Mouse (Mus musculus) mouse trophoblast stem cell (cell line): Measurements from ENCODE around the gene Gm42715.
"Not testable (repeated sequence)": the region's sequence is repeated elsewhere in the genome, so short reads cannot be mapped to it uniquely, and the experiment has no call there.

Experiments
- in situ Hi-C, 2 experiments: fragments of 300-500 bp; cut with MseI, MboI; formaldehyde crosslinking; loops; 2 replicates in 1 of 2; 3 replicates in 1 of 2; pipeline ENCODE4 v1.15.1; 2025

Gm42715 gene

DNA sequence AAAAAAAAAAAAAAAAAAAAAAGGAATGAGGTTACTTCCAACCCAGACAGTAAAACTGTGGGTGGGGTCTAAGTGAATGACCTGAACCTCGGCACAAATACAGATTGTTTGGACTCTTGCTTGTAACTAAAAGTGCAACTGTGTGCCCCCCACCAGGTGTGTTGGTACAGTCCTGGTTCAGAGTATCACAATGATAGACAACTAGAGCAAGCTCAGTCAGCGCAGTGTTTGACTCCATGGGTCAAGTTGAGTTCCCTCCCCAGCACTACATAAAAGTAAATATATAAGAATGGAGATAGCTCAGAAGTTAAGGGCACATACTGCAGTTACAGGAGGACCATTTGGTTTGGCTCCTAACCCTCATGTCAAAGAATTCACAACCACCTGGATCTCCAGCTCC is 22.0 kb upstream of the Gm42715 start:
- in situ Hi-C loops, result no loop called here

DNA sequence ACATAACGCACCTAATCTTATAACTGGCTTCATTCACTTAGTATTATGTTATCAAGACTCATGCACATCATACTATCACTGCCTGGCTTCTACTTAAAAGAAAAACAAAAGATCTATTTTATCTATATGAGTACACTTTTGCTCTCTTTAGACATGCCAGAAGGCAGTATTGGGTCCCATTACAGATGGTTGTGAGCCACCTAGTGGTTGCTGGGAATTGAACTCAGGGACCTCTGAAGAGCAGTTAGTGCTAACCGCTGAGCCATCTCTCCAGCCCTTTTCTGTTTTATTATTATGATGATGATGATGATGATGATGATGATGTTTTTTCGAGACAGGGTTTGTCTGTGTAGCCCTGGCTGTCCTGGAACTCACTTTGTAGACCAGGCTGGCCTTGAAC is 21.0 kb upstream of the Gm42715 start:
- in situ Hi-C loops, result no loop called here

DNA sequence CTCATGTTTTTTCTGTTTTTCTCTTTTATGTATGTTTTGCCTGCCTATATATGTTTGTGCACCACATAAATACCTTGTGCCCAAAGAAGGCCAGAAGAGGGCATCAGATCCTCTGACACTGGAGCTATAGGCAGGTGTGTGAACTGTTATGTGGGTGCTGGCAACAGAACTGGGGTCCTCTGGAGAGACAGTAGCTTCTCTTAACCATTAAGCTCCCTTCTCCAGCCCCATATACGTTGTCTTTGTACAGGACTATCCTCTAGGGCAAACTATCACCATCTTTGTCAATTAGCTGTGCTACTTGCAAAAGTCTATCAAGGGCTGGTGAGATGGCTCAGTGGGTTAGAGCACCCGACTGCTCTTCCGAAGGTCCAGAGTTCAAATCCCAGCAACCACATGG is 11.1 kb upstream of the Gm42715 start:
- in situ Hi-C loops, result no loop called here

DNA sequence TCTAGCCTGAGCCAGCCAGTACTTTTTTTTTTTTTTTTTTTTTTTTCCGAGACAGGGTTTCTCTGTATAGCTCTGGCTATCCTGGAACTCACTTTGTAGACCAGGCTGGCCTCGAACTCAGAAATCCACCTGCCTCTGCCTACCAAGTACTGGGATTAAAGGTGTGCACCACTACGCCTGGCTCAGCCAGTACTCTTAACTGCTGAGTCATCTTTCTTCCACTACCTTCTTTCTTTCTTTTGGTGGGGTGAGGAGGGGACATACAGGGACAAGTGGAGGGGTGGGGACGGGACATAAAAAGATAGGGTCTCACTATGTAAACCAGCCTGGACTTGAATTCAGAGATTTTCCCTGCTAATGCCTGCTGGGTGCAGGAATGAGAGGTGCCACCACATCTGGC is 9.6 kb upstream of the Gm42715 start:
- in situ Hi-C loops, result not testable (repeated sequence)

DNA sequence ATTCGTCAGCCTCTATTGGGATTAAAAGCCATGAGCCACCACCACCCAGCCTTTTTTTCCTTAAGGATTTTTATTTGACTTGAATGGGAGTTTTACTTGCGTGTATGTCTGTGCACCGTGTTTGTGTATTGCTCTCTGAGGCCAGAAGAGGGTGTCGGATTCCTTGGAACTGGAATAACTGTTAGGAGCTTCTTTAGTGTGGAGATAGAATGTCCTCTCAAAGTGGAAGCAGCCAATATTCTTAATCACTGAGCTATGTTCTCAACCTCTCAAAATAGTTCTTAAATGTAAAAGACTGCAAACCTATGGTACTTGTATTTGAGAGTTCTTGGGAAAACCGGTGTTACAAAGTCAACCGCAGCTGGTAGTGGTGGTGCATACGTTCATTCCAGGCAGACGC is 8.1 kb upstream of the Gm42715 start:
- in situ Hi-C loops, result no loop called here

DNA sequence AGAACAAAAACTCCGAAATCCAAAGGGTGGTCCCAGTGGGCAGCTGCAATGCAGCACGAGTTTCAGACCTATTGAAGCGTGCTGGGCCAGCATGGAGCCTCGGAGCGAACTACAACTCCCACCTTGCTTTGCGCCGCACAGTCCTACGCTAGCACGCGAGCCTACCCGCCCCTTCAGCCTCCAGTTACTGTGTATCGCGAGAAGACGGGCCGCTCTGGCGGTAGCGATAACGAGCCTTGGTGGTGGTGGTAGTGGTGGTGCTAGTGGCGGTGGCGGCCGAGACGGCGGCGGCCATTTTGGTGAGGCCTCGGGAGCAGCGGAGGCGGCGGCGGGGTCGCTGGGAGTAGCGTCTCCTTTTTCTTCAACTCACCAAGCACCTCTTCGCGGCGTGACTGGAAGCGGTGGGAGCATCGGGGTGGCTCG is 7.6 kb upstream of the Gm42715 start, which contains the start of gene Srcap:
TSS of gene Srcap (plus strand) at position 176 of the 423 bp plus-strand sequence.
- in situ Hi-C loops, result no loop called here

- in situ Hi-C loops, result no loop called here
Observed at GRCm38 (mm10) chr7:127512231-127513015, 7.0 kb upstream of the Gm42715 start.

DNA sequence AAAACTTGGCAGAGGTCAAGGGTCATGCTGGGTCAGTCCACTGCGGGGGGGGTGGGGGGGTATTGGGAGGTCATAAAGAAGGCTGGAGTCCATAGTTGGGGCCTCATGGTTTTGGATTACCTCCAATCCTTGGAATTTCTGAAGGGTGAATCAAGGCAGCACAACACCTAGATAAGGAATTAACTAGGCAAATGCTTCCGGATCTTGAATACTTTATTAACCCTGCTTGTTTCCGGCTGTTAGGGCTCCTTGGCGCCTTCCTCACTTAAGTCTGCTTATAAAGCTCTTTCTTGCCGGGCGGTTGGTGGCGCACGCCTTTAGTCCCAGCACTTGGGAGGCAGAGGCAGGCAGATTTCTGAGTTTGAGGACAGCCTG is 6.4 kb upstream of the Gm42715 start:
- in situ Hi-C loops, result no loop called here

DNA sequence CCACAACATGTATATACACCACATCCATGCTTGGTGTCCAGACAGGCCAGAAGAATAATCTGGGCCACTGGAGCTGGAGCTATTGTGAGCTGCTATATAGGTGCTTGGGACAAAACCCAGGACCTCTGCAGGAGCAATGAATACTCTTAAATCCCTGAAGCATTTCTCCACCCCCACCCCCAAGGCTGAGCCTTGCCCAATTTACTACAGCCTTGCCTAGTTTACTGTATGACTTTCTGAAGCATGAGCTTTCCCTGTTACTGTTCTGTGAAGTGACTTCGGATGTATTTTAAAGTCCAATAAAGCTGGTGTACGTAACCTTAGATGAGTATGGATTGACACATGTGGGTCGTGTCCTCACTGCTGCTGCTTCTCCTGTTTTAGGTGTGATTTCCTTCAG is 5.6 kb upstream of the Gm42715 start:
- in situ Hi-C loops, result no loop called here

GRCm38 (mm10) chr7:127515846-127516245 is 3.5 kb upstream of the Gm42715 start:
- in situ Hi-C loops, result no loop called here

DNA sequence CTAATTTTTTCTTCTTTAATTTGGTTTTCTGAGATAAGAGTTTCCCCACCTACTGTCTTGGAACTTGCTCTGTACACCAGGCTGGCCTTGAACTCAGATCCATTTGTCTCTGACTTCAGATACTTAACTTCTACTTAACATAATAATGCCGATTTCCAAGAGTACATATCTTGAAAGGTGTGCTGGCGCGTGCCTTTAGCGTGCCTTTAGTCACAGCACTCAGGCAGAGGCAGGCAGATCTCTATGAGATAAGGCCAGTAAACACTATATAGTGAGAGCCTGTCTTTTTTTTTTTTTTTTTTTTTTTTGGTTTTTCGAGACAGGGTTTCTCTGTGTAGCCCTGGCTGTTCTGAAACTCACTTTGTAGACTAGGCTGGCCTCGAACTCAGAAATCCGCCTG is 3.0 kb upstream of the Gm42715 start:
- in situ Hi-C loops, result no loop called here

- in situ Hi-C loops, result no loop called here
Observed at GRCm38 (mm10) chr7:127541671-127542070, 22.3 kb downstream of the Gm42715 start.

DNA sequence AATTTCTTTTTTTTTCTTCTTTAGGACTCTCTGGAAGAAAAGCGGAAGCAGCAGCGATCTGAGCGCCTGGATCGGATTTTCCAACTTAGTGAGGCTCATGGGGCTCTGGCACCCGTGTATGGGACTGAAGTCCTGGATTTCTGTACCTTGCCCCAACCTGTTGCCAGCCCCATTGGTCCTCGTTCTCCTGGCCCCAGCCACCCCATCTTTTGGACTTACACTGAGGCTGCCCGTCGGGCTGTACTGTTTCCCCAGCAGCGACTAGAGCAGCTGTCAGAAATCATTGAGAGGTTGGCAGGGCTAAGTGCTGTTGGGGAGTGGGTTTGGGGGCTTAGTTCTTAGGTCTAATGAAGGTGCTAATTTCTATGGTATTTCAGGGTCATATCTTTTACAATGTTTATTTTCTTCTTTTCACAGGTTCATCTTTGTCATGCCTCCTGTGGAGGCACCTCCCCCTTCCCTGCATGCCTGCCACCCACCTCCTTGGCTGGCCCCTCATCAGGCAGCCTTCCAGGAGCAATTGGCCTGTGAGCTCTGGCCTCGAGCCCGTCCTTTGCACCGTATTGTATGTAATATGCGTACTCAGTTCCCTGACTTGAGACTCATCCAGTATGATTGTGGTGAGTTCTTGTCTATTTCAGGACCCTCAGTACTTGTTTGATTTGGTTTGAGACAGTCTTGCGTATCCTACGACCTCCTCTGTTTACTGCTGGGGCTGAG is 29.9 kb downstream of the Gm42715 start:
- in situ Hi-C loops, result no loop called here

GRCm38 (mm10) chr7:127551558-127551957 is 32.2 kb downstream of the Gm42715 start:
- in situ Hi-C loops, result no loop called here

DNA sequence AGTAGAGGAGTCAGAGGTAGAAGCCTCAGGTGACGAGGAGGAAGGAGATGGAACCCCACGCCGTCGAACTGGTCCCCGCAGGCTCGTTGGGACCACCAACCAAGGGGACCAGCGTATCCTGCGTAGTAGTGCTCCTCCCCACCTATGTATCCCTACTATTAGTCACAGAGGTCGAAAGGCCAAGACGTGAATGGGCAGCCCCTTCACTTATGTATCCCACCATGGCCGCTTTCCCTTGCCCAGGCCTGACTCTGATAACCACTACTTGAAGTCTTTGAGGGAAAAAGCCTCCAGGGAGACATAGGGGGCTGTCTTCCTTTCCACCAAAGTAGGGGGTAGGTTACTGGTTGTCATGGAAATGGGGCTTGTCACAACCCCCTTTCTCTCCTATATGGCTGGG is 41.2 kb downstream of the Gm42715 start:
- in situ Hi-C loops, result no loop called here

- in situ Hi-C loops, result no loop called here
Observed at GRCm38 (mm10) chr7:127561340-127561858, 42.0 kb downstream of the Gm42715 start, which contains the start of gene Tmem265. TSS of gene Tmem265 (plus strand) at chr7:127561390.

DNA sequence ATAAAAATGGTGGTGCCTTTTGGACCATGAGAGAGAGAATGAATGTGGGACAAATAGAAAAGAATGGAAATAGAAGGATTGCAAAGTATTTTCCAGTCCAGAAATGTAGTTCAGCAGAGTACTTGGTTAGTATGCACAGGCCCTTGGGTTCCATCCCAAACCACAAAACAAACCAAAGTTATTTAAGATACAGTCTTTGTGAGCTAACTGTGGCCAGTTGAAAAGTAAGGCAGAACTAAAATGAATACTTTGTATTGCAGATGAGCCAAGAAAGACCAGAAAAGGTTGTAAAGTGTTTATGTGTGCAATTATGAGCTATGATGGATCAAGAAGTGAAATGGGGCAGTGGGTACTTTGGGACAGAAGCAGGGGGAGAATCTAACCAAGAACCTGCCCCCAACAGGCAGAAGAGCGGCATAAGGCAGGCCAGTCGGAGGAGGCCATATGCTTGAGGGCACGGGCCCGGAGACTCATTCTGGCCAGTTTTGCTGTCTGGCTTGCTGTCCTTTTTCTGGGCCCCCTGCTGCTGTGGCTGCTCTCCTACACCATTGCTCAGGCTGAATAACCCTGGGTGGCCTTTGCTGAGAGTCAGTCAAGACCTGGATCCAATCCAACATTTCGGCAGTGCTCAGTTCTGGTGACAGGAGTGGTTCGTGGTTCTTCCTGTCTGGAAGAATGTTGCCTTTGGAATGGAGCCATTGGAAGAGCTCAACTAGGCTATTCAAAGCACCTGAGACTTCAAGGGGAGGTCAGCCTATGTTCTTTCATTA is 45.2 kb downstream of the Gm42715 start:
- in situ Hi-C loops, result no loop called here

GRCm38 (mm10) chr7:127572895-127573471 is 53.6 kb downstream of the Gm42715 start, which contains the start of gene Phkg2:
TSS of gene Phkg2 (plus strand) at chr7:127573340.
- in situ Hi-C loops, result no loop called here

DNA sequence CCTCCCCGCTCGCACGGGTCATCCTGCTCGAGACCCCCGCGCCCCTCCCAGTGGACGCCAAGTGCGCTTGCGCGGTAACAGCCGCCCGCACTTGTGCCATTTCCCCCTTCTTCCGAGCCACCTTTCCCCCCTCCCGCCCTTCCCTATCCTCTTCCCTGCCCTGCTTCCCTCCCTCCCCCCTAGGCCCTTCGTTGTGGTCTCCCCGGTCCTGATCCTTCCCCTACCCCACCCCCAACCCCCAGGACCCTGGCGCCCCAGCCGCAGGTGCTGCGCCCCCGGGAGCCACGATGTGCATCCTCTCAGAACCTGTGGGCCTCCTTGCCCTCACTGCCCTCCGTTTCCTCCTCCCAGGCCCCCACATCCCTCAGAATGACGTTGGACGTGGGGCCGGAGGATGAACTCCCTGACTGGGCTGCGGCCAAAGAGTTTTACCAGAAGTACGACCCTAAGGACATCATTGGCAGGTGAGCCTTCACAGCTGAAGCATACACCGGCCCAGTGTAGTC is 54.2 kb downstream of the Gm42715 start:
- in situ Hi-C loops, result no loop called here

- in situ Hi-C loops, result no loop called here
Observed at GRCm38 (mm10) chr7:127574115-127574514, 54.7 kb downstream of the Gm42715 start.

DNA sequence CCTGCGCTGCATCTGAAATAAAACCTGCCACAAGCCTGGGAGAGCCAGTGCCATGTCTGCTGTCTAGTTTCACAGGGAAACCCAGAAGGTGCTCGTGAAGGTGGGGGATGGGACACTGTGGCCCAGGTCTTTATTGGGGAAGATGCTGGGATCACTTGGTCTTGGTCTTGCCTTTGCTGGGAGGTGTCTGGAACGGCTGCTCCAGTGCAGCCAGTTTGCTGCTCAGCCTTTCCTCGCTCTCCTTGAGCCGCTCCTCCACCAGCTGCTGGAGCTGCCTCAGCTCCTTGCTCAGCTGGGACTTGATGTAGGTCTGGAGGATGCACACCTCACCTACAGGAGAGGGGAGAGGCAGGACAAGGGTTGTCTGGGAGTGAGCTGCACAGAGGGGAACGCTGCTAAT is 63.9 kb downstream of the Gm42715 start:
- in situ Hi-C loops, result no loop called here
